Mouse (Mus musculus) embryonic fibroblast, embryonic 13.5 days (primary cell): ENCODE results near the gene Gm10644.

Experiments used
- CTCF ChIP-seq: IDR thresholded peaks from 2 replicates; pipeline ENCODE4 v1.5.1; 2011; ENCODE audit warnings: mild to moderate bottlenecking, control low read depth, low read length, moderate library complexity, borderline replicate concordance; ENCODE audit not compliant: insufficient read depth
- POLR2A ChIP-seq: IDR thresholded peaks from 2 replicates; pipeline ENCODE4 v1.6.1; 2011; ENCODE audit warnings: low read depth, mild to moderate bottlenecking, control low read depth, low read length, moderate library complexity

DNA sequence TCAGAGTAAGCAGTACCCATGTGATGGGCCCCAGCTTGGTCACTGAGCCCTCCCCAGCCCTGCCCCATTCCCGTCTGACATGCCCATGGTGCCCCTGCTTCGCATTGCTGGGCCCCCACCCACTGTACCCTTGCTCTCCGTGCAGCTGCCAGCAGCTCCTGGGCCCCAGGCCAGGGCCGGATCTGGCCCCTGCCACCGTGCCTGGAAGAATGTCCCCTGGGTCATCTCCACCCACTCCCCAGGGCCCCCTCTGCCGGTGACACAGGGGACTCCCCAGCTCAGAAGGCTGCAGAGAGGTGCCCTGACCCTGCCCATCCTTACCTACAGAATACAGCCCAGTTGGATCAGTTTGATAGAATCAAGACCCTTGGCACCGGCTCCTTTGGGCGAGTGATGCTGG is 25.8 kb upstream of the Gm10644 start:
- TF ChIP-seq CTCF: no peak
- no peak for TF ChIP-seq POLR2A
